Mouse (Mus musculus): ENCODE data around the gene Cyth2.

DNA sequence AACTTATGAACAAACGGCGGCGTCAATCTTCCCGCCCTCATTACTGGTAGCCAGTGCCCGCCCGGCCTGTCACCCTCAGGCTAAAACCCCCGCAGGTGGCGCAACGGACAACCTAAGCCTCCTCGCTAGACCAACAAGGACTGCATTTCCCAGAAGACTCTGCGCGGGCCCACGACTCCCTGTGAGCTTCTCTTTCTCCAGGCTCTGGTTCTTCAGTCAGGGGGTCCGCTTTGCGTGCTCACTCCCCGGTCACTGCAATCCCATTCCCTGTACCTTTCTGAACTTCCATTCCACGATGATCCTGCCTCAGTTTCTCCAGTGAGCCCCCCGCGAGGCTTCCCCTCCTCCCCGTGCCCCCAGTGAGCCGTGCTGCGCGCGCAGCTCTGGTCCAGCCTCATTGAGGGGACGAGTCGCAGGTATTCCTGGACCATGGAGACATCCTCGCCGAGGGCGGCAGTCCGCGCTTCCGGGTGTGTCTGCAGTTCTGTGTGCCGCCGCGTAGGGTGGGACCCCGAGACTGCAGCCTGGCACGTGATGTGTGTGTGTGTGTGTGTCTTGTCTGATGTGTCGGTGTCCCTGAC lies 30.8 kb downstream of the Cyth2 start, which contains the start of gene Lmtk3:
- TF ChIP-seq CTCF (IDR thresholded peaks at IDR 0.05; ENCODE audit: extremely low read depth, insufficient read depth, low read length) (0 out of 2 replicates have a peak, but pooled peaks have one; percentile 11), POLR2A (IDR thresholded peaks at IDR 0.05; ENCODE audit: extremely low read depth, insufficient read depth, low read length) (peak; percentile 57)

Data from cortical plate, adult 2 months (tissue).